Mouse (Mus musculus) midbrain, embryonic 15.5 days (tissue): Measurements from ENCODE around the gene Mrpl14. TPM values are rescaled to one million over a fixed set of nuclear protein-coding genes. Genes with fewer than 3 reads are reported as not detected.

Source experiments
- ATAC-seq: fragments of 200-750 bp; cut with Nextera tagmentation; replicated peaks from 2 replicates; pipeline ENCODE4 v1.8.0; 2017; ENCODE audit warnings: moderate TSS enrichment
- H3K27ac ChIP-seq: fragments of 300-500 bp; sonication (generic); 2 replicates; pipeline ENCODE4 v1.5.1; 2015; ENCODE audit warnings: mild to moderate bottlenecking, inconsistent platforms
- H3K27me3 ChIP-seq: fragments of 300-500 bp; sonication (generic); replicated peaks from 2 replicates; pipeline ENCODE4 v1.6.1; 2015; ENCODE audit warnings: inconsistent platforms
- H3K36me3 ChIP-seq: fragments of 300-500 bp; sonication (generic); replicated peaks from 2 replicates; pipeline ENCODE4 v1.6.1; 2015; ENCODE audit warnings: inconsistent platforms
- H3K4me1 ChIP-seq: fragments of 300-500 bp; sonication (generic); 2 replicates; pipeline ENCODE4 v1.6.1; 2015; ENCODE audit warnings: inconsistent platforms
- H3K4me2 ChIP-seq: fragments of 300-500 bp; sonication (generic); 2 replicates; pipeline ENCODE4 v1.6.1; 2015; ENCODE audit warnings: inconsistent platforms, mild to moderate bottlenecking, moderate library complexity
- H3K4me3 ChIP-seq: fragments of 300-500 bp; sonication (generic); 2 replicates; pipeline ENCODE4 v1.5.1; 2015; ENCODE audit warnings: mild to moderate bottlenecking, inconsistent platforms
- H3K9ac ChIP-seq: fragments of 300-500 bp; sonication (generic); 2 replicates; pipeline ENCODE4 v1.6.1; 2015; ENCODE audit warnings: mild to moderate bottlenecking, inconsistent platforms
- H3K9me3 ChIP-seq: fragments of 300-500 bp; sonication (generic); 2 replicates; pipeline ENCODE4 v1.6.1; 2016; ENCODE audit warnings: inconsistent platforms
- WGBS: fragments of 180-500 bp; shearing (Covaris S2); methylation state at CpG from one replicate; pipeline ENCODE4 v1.1.7; 2015; ENCODE audit warnings: mixed read lengths; 5-methylcytosine and 5-hydroxymethylcytosine counted together
- polyA plus RNA-seq: library from polyadenylated mRNA; unstranded; fragments of >200 nt; fragmentation: Nextera tagmentation; extraction: Ambion mirVana; gene quantifications from 2 replicates; pipeline ENCODE4 v1.2.1, GENCODE M21; 2015

Mrpl14 gene
- polyA plus RNA-seq: 118 and 124 TPM in 2 replicates

- Histone ChIP-seq H3K4me1 (peaks cover 35% of the 10 kb centered on the region), H3K36me3 (no peaks in the 10 kb centered on the region), H3K9me3 (no peaks in the 10 kb centered on the region), H3K27ac (peak within 1 kb of the TSS; percentile 94), H3K9ac (peak within 1 kb of the TSS; percentile 95), H3K4me3 (peak within 1 kb of the TSS; percentile 99), H3K27me3 (no peaks in the 10 kb centered on the region), H3K4me2 (peak within 1 kb of the TSS; percentile 79)
- WGBS: under 1% methylated on average over 34 of the region's 50 CpGs
- peak; percentile 84 for ATAC-seq
These were observed at the start of gene Mrpl14 for GRCm38 (mm10) chr17:45686093-45686619. Gene Mrpl14 (plus strand): TSS chr17:45686322.

GRCm38 (mm10) chr17:45638596-45639295, 47.4 kb upstream of the Mrpl14 start:
- no peaks in the 10 kb centered on the region for H3K27me3 ChIP-seq
- no peak overlapping the region for H3K9ac ChIP-seq
- no peak overlapping the region for H3K4me2 ChIP-seq
- no peak overlapping the region for H3K4me3 ChIP-seq
- H3K36me3 ChIP-seq: no peaks in the 10 kb centered on the region
- H3K27ac ChIP-seq: no peak overlapping the region
- H3K4me1 ChIP-seq: 0 out of 2 replicates have a peak, but pooled peaks cover 3% of the 10 kb centered on the region
- WGBS: 78% methylated on average over 16 of the region's 16 CpGs
- no peak for ATAC-seq
- no peaks in the 10 kb centered on the region for H3K9me3 ChIP-seq

- H3K27me3 ChIP-seq: no peaks in the 10 kb centered on the region
- no peak for ATAC-seq
- no peaks in the 10 kb centered on the region for H3K36me3 ChIP-seq
- no peak overlapping the region for H3K4me2 ChIP-seq
- no peaks in the 10 kb centered on the region for H3K9me3 ChIP-seq
- H3K9ac ChIP-seq: no peak overlapping the region
- 0 out of 2 replicates have a peak, but pooled peaks cover 3% of the 10 kb centered on the region for H3K4me1 ChIP-seq
- no peak overlapping the region for H3K4me3 ChIP-seq
- WGBS: 88% methylated on average over 8 of the region's 8 CpGs
- no peak overlapping the region for H3K27ac ChIP-seq
These were observed 44.1 kb upstream of the Mrpl14 start for GRCm38 (mm10) chr17:45641981-45642380.

GRCm38 (mm10) chr17:45642701-45643100, 43.4 kb upstream of the Mrpl14 start:
- WGBS: 21% methylated on average over 12 of the region's 12 CpGs
- no peak for ATAC-seq

GRCm38 (mm10) chr17:45644185-45644584, 41.9 kb upstream of the Mrpl14 start:
- Histone ChIP-seq H3K4me3 (no peak overlapping the region), H3K4me1 (0 out of 2 replicates have a peak, but pooled peaks cover 3% of the 10 kb centered on the region), H3K4me2 (no peak overlapping the region), H3K36me3 (no peaks in the 10 kb centered on the region), H3K9me3 (no peaks in the 10 kb centered on the region), H3K27me3 (no peaks in the 10 kb centered on the region), H3K27ac (no peak overlapping the region), H3K9ac (no peak overlapping the region)
- no peak for ATAC-seq
- 93% methylated on average over 4 of the region's 4 CpGs for WGBS

More at GRCm38 (mm10) chr17:45642701-45643100, 43.4 kb upstream of the Mrpl14 start:
- H3K4me1 ChIP-seq: 0 out of 2 replicates have a peak, but pooled peaks cover 3% of the 10 kb centered on the region
- H3K27ac ChIP-seq: no peak overlapping the region
- no peak overlapping the region for H3K9ac ChIP-seq
- H3K27me3 ChIP-seq: no peaks in the 10 kb centered on the region
- no peaks in the 10 kb centered on the region for H3K9me3 ChIP-seq
- H3K36me3 ChIP-seq: no peaks in the 10 kb centered on the region
- H3K4me2 ChIP-seq: no peak overlapping the region
- no peak overlapping the region for H3K4me3 ChIP-seq

- no peaks in the 10 kb centered on the region for H3K9me3 ChIP-seq
- H3K27ac ChIP-seq: no peak overlapping the region
- no peak overlapping the region for H3K4me3 ChIP-seq
- H3K4me1 ChIP-seq: no peaks in the 10 kb centered on the region
- H3K4me2 ChIP-seq: no peak overlapping the region
- no peaks in the 10 kb centered on the region for H3K27me3 ChIP-seq
- no peak for ATAC-seq
- WGBS: 76% methylated on average over 7 of the region's 7 CpGs
- H3K9ac ChIP-seq: no peak overlapping the region
- no peaks in the 10 kb centered on the region for H3K36me3 ChIP-seq
These were observed 32.9 kb upstream of the Mrpl14 start for GRCm38 (mm10) chr17:45653233-45653632.

- H3K4me3 ChIP-seq: no peak overlapping the region
- H3K4me2 ChIP-seq: no peak overlapping the region
- H3K27ac ChIP-seq: no peak overlapping the region
- no peaks in the 10 kb centered on the region for H3K36me3 ChIP-seq
- WGBS: 23% methylated on average over 6 of the region's 6 CpGs
- H3K27me3 ChIP-seq: no peaks in the 10 kb centered on the region
- no peak for ATAC-seq
- H3K4me1 ChIP-seq: no peaks in the 10 kb centered on the region
- no peak overlapping the region for H3K9ac ChIP-seq
- H3K9me3 ChIP-seq: no peaks in the 10 kb centered on the region
These were observed 30.3 kb upstream of the Mrpl14 start for GRCm38 (mm10) chr17:45655820-45656219.

GRCm38 (mm10) chr17:45659225-45659624, 26.9 kb upstream of the Mrpl14 start, which contains the start of gene Capn11:
Gene Capn11 (minus strand): TSS chr17:45659325.
- H3K4me1 ChIP-seq: peaks cover 4% of the 10 kb centered on the region; the same call in 1 of the 2 replicates
- H3K9ac ChIP-seq: no peak within 1 kb of the TSS
- H3K4me2 ChIP-seq: no peak within 1 kb of the TSS
- 85% methylated on average over 4 of the region's 4 CpGs for WGBS
- H3K9me3 ChIP-seq: no peaks in the 10 kb centered on the region
- ATAC-seq: no peak
- no peak within 1 kb of the TSS for H3K27ac ChIP-seq
- no peaks in the 10 kb centered on the region for H3K27me3 ChIP-seq
- peaks cover 10% of the 10 kb centered on the region; the same call in 1 of the 2 replicates for H3K36me3 ChIP-seq
- H3K4me3 ChIP-seq: no peak within 1 kb of the TSS

GRCm38 (mm10) chr17:45663106-45663919, 22.8 kb upstream of the Mrpl14 start:
- Histone ChIP-seq H3K9ac (no peak overlapping the region), H3K9me3 (no peaks in the 10 kb centered on the region), H3K27ac (no peak overlapping the region), H3K4me3 (no peak overlapping the region), H3K36me3 (peaks cover 30% of the 10 kb centered on the region), H3K4me1 (peaks cover 4% of the 10 kb centered on the region; the same call in 1 of the 2 replicates), H3K4me2 (peak overlapping the region; percentile 24; the same call in 1 of the 2 replicates), H3K27me3 (no peaks in the 10 kb centered on the region)
- ATAC-seq: peak; percentile 62
- WGBS: 30% methylated on average over 27 of the region's 27 CpGs

GRCm38 (mm10) chr17:45664608-45665007, 21.5 kb upstream of the Mrpl14 start:
- Histone ChIP-seq H3K4me2 (no peak overlapping the region), H3K9ac (no peak overlapping the region), H3K4me3 (no peak overlapping the region), H3K4me1 (peaks cover 4% of the 10 kb centered on the region; the same call in 1 of the 2 replicates), H3K9me3 (no peaks in the 10 kb centered on the region), H3K27me3 (no peaks in the 10 kb centered on the region), H3K36me3 (peaks cover 41% of the 10 kb centered on the region), H3K27ac (no peak overlapping the region)
- 90% methylated on average over 13 of the region's 13 CpGs for WGBS
- ATAC-seq: no peak

GRCm38 (mm10) chr17:45666091-45666490, 20.0 kb upstream of the Mrpl14 start:
- 79% methylated on average over 11 of the region's 11 CpGs for WGBS
- Histone ChIP-seq H3K4me1 (peaks cover 4% of the 10 kb centered on the region; the same call in 1 of the 2 replicates), H3K36me3 (peaks cover 53% of the 10 kb centered on the region), H3K27me3 (no peaks in the 10 kb centered on the region), H3K4me3 (no peak overlapping the region), H3K27ac (no peak overlapping the region), H3K9me3 (no peaks in the 10 kb centered on the region), H3K4me2 (no peak overlapping the region), H3K9ac (no peak overlapping the region)
- no peak for ATAC-seq

GRCm38 (mm10) chr17:45667481-45667880, 18.6 kb upstream of the Mrpl14 start:
- no peak overlapping the region for H3K27ac ChIP-seq
- H3K27me3 ChIP-seq: no peaks in the 10 kb centered on the region
- no peak overlapping the region for H3K9ac ChIP-seq
- WGBS: 87% methylated on average over 10 of the region's 10 CpGs
- H3K9me3 ChIP-seq: no peaks in the 10 kb centered on the region
- peaks cover 59% of the 10 kb centered on the region for H3K36me3 ChIP-seq
- H3K4me2 ChIP-seq: no peak overlapping the region
- no peak for ATAC-seq
- peaks cover 4% of the 10 kb centered on the region; the same call in 1 of the 2 replicates for H3K4me1 ChIP-seq
- H3K4me3 ChIP-seq: no peak overlapping the region
